Mouse (Mus musculus) liver, embryonic 18 days (tissue): Measurements from ENCODE around the gene Patz1. TPM values are rescaled to one million over a fixed set of nuclear protein-coding genes. Genes with fewer than 3 reads are reported as not detected.

Source experiments
- polyA plus RNA-seq: library from polyadenylated mRNA; depleted of rRNA; stranded (reverse); fragments of >200 nt; gene quantifications from 2 replicates; pipeline ENCODE4 v1.2.3, GENCODE M21; 2012; rRNA removed

Patz1 gene
- polyA plus RNA-seq, result 10.9 and 12.1 TPM in 2 replicates

DNA sequence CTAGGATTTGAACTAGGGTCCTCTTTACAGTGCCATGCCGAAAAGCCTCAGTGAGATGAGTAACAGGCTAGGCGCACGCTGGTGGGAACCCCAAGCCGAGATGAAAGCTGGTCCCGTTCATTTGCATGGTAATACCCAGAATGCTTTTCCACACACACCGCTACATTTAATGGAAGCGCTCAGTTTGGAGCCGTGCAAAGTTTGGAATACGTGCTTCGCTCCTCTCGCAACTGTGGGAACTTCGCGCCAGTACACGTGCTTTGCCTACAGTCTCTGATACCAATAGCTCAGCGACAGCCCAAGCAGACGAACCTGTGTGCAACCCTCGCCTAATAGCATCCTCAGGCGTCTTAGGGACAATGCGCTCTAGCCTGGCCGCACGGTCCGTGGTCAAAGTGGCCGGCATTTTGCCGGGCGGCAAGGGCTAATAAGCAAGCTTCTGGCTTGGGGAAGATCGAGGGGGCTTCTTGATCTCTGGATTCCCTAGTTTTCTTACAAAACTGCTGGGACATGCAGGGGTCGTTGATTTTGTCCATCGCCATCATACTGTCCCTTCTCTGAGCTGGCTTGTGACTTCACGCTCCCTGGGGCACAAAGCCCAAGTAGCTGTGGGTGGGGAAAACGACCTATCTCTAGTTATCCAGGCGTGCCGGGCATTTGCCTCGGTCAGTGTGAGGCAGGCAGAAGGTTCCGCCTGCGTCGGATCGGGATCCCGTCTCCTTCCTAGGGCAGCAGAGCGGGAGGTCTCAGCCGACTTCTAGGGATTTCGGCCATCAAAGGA lies at the start of gene Patz1:
Patz1 (plus strand) TSS at position 354 of the 781 bp plus-strand sequence.

DNA sequence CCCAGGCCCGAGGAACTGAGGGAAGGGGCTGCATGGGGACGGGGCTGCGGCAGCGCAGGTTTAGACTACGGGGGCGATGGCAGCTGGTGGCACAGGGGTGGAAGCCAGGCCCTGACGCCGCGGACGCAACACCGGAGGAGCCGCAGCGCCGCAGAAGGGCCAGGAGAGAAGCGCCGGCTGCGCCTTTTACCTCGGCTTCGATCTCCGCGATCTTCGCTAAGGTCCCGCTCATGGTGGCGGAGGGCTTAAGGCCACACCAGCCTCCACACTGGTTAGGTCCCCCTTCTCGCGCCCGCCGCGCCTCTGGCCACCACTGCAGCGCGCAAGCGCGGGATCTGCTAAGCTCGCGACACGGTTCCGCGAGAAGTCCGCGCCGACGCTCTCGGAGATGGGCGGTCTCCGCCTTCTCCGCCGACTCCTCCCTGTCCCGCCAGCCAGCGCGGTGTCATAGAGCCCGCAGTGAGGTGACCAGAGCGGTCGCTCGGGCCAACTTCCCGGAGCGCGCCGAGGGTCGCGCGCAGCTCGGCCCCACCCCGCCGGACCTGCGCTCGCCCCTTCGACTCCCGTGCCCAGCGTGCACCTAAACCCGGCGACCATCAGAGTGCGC lies 22.5 kb upstream of the Patz1 start, which contains the start of gene Drg1:
Drg1 (minus strand) TSS at position 337 of the 607 bp plus-strand sequence.

DNA sequence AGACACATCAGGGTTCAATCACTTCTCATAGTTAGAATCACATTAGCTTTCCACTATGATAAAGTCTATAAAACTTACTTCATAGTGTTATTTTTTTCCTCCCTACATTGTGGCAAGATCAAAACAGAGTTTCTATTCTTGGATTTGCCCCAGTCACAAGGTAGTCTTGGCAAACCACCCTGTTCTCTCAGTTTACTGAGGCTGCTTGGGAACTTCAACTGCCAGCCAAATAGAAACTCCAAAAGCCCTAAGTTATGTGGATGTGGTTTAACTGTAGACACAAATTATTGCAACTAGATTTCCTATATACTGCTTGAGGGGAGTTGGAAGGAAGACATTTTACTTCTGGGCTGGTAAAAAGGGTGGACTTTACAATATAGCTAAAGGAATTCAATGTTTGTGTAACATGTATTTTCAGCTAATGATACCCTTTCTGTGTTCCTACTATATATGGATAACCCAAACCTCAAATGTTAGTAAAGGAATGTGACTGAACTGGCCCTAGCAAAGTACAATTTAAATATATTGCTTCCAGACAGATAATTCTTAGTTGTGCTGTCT lies 41.3 kb downstream of the Patz1 start, which contains the start of gene Pik3ip1:
Pik3ip1 (plus strand) TSS at position 511 of the 561 bp plus-strand sequence.

Other genes starting within 250 kb of the Patz1 start
- gene Sfi1, start 95.4 kb upstream of the Patz1 start, polyA plus RNA-seq, result 5.4 and 6.8 TPM in 2 replicates
- 26.2 and 27.7 TPM in 2 replicates for gene Eif4enif1, start 86.5 kb upstream of the Patz1 start, polyA plus RNA-seq
- 31.8 and 32.1 TPM in 2 replicates for gene Drg1, start 22.5 kb upstream of the Patz1 start, polyA plus RNA-seq
- gene Pik3ip1, start 41.5 kb downstream of the Patz1 start, polyA plus RNA-seq, result 1.7 and 1.8 TPM in 2 replicates
- gene Limk2, start 120.3 kb downstream of the Patz1 start, polyA plus RNA-seq, result 7.5 and 8.3 TPM in 2 replicates
- 10.4 and 11.3 TPM in 2 replicates for gene Rnf185, start 163.5 kb downstream of the Patz1 start, polyA plus RNA-seq
- gene Pla2g3, start 199.4 kb downstream of the Patz1 start, polyA plus RNA-seq, result 0.07 TPM in 2 replicates
- 0.81 and 1.1 TPM in 2 replicates for gene Inpp5j, start 215.9 kb downstream of the Patz1 start, polyA plus RNA-seq
- 11.6 and 13.5 TPM in 2 replicates for gene Selenom, start 225.8 kb downstream of the Patz1 start, polyA plus RNA-seq